Mouse (Mus musculus): ENCODE measurements around the gene Fbxl15.

GRCm38 (mm10) chr19:46314151-46314601 lies 13.8 kb upstream of the Fbxl15 start:
- TF ChIP-seq CTCF (conservative IDR thresholded peaks at IDR 0.05; ENCODE audit: low read length) (no peak), NANOG (IDR thresholded peaks at IDR 0.05; ENCODE audit: borderline replicate concordance, low read length) (no peak)

All from E14TG2a.4 (cell line).